Mouse (Mus musculus) fat pad, adult 2 months (tissue): Measurements from ENCODE around the gene Clasrp.

ENCODE experiments used
- DNase-seq: peaks from one replicate; pipeline ENCODE4 v3.0.0-alpha.2; 2011; ENCODE audit warnings: low read depth, low spot score; ENCODE audit errors: extremely low read depth

Gene Clasrp

DNA sequence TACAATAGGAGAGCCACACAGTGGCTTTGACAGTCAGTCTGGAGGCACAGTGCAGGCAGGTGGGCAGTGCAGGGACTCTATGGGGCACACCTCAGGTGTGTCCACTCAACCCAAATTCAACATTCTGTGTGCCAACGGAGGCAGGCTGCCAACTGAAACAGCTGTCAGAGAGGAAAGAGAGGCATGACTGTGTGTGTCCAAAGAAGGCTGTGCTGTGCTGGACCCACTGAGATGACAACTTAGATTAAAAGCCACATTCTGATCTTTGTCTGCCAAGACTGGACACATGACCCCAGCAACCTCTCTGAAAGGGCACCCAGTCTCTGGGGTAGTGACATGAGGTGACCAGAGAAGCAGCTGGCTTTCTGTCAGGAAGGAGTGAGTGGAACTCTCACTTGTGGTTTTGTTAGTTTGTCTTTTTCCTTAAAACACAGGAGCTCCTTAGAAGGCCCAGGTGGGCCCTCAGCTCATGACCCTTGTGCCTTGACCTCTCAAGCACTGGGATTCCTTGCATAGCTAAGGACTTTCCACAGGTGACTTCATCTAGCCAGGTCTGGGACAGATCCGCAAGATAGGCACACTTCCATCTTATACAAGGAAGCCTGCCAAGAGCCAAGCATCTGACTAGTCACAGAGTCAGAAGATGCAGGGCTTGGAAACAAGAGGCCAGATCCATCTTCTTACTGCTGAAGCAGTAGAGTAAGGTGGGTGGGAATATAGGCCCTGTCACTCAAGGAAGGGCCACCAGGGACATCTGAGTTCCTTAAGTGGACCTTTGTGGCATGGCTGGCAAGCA lies 63.3 kb downstream of the Clasrp start:
- DNase-seq = no peak

DNA sequence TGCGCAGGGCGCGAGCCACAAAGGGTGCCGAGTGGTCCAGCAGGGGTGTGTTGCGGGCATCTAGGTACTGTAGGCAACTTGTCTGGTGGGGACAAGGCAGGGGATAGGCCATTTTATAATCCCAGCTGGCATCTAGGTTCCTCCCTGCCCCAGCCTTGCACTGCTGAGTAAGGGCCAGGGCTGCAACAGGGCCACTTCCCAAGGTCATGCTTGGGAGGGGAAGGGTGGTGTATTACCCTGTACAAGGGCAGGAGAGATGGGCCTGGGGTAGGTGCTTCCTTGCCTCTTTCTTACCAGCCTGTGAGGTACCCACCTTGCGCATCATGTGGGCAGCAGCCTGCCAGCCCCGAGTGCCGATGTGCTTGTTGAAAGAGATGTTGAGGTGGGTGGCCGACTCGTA lies 69.6 kb downstream of the Clasrp start:
- no peak for DNase-seq

DNA sequence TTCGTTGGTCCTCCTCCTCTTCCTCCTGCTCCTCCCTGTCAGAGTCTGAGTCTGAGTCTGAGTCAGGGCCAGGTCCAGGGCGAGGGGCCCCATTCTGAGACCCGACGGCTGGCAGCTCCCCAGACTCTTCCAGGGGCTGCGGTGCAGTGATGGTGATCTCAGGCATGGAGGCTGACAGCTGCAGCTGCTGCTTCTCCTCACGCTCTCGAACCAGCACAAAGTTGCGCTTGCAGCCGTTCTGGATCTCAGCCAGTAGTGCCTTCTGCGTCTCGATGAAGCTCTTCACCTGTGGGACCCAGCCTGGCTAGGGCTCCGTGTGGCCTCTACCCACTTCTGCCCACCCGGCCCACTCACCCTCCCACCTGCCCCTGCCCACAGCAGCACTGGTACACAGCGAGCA lies 72.0 kb downstream of the Clasrp start:
- no peak for DNase-seq

DNA sequence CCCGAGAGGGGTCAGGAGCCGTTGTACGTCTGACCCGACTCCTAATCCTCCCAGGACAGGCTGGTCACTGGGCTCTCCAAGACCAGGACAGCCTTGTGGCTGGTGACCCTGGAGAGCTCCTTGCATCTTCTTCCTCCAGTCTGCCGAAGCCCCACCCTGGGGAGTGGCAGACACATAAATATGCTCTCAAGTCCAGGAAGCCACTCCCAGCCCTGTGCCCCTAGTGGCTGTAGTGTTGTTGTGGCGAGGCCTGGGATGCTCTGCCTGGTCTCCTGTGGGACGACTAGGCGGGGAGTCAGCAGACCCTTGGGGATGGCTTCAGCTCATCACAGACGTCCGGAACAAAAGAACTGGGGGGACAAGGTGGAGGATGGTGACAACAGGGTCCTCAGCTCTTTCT lies 73.2 kb downstream of the Clasrp start:
- no peak for DNase-seq
